Mouse (Mus musculus): ENCODE data around the gene Mab21l3.
A peak's percentile ranks its signal among the peaks of the same experiment; 100 is the strongest.
"Not testable (repeated sequence)": the region's sequence is repeated elsewhere in the genome, so short reads cannot be mapped to it uniquely, and the experiment has no call there.

Mab21l3 gene

DNA sequence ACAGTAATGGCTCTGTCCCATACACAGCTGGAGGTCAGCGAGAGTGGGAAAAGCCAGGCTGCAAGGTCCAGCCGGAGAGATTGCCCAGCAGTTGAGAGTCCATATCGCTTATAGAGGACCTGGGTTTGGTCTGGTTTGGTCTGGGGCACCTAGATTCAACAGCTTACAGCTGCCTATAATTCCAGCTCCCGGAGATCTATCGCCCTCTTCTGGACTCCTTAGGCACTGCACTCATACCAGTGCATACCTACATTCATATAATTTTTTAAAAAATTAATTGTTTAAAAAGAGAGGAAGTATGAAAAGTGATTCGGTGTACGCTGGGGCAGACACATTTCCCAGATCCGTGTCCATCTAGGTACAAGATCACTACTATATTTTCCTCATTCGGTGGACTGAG is 9.4 kb downstream of the Mab21l3 start:
- no peak for DNase-seq

DNA sequence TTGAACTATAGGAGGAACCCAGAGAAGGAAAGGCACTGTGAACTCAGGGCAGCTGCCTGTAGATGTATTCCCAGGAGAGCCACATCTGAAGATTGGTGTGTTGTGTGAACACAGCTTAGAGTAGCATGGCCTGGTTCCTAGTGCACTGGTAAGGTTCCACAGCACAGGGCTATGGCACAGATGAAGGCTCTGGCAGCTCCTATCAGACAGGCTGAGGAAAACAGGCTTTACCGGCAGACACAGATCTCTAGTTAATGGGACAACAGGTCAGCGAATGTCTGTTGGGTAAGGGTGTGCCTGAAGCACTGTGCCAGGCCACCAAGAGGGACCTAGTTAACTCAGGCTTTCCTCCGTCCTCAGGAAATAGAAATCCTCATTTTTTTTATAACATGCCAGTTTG is 11.8 kb downstream of the Mab21l3 start:
- no peak for DNase-seq

DNA sequence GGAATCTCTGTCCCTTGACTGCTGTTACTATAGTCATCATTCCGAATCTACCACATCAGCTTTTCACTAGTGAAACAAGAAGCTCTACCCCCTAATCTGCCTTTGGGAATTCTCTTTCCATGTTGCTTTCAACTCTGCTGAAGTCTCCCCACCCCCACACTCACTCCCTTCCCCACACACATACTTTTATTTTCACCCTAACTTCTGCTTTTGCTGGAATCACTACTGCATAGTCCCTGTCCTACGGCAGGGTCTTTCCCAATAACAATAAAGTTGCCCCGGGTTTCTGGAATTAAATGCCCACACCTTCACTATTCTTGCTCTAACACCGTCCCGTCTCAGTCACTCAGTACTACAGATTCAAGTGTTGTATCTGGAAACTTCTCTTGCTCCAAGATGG is 12.2 kb downstream of the Mab21l3 start:
- no peak for DNase-seq

DNA sequence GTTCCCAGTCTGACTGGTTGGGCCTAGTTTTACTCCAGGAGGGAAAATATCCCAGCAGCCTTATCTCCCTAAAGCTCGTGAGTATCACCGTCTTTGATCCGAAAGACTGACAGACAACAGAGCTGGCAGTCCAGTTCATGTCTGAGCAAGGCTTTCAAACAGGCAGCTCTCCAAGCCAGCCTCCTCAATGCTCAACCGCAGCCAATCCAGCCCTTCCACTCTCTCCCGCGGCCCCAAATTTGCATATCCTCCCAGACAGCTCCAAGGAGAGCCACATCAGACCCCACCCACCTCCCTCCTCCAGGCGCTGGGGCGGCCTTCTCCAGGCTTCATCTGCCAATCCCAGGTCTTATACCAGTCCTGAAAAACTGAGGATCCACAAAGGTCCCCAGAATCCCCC is 12.7 kb downstream of the Mab21l3 start:
- DNase-seq, result peak; percentile 91

DNA sequence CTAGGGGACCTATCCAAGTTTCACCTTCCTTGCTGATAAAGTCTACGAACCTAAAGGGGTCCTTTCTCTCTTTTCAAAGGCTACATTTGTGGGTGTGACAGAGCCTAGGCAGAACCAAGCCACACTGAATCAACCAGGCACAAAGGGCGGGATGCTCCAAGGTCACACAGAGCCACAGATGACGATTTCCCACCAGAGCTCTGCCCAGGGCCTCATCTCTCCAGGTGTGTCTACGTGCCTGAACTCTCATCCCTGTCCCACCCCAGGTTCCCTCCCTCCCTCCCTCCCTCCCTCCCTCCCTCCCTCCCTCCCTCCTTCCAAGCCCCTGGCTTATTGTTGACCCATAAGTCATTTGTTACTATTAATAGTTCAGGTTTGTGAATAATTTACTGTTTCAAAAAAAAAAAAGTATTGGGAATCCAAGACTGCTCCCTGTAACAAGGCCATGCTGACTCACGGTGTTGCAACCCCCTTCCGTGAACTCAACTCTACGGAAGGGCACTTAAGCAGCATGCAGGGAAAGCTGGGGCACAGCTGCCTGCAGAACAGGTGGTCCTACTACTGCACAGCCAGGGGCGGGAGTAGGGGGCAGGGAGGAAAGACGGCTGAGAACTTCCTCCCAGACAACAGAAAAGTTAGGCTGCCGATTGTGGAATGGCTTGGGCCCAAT is 17.4 kb downstream of the Mab21l3 start:
- DNase-seq, result peak; percentile 52

DNA sequence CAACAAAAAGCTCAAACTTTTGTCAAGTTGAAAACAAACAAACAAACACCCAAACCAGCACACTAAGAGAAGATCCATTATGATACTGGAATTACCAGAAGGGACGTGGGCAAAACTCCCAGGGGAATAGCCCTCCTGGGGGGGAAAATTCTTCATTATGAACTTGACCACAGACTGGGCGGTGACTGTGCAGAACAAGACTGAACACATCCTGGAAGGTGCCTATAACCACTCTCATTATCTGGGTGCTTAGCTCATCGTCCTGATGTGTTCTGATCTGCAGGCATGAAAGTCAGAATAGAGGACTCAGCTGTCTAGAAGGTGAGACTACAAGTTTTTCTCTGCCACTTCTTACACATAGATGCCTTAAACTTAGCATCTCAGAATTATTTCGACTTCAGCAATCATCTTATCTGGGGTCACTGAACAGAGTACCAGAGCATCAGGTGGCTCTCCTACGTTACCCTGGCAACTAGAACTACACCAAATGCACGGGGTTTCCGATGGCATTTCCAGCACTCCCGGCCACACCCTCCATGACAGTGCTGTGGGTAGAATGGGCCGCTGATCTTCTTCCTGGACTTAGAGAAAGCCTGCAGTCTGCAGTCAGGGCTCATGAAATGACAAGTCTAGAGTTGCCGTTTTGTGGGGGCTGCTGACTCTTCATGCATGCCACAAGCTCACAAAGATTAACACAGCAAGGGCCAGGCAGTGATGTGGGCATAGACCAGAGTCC is 18.7 kb downstream of the Mab21l3 start:
- no peak for DNase-seq

DNA sequence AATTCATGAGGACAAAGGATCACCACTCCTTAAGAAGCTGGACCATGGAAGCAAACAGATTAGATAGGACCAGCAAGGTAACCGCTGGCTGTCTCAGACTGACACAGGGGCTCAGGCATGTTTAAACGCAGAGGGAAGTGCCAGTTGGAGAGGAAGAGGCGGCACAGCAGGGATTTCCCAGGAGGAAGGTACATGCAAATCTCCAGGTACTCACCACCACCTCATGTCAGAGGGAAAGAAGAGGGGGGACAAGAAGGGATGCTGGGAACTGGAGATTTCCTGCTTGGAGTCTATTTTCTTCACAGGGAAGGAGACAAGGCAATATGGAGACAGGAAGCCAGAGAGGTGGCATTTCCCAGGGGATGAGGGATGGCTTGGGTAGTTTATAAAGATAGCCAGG is 20.2 kb downstream of the Mab21l3 start:
- no peak for DNase-seq

DNA sequence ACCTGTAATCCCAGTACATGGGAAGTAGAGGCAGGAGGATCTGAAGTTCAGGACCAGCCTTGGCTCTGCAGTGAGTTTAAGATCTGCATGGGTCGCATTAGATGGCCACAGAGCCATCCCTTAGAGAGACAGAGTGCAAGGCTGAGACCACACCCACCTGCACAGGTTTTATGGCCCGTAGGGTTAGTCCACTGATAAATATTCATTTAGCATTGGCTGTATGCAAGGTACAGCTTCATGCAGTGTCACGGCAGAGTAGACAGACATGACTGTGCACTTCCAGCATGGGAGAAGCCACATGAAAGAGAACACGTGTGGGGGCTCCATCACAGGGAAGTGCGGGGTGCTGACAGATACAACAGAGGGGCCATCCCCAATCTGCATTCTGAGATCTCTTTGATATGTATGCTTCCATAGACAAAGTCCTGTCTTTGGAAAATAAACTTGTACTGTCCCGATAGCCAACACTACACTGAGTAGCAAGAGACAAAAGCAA is 21.5 kb downstream of the Mab21l3 start:
- DNase-seq, result no peak

DNA sequence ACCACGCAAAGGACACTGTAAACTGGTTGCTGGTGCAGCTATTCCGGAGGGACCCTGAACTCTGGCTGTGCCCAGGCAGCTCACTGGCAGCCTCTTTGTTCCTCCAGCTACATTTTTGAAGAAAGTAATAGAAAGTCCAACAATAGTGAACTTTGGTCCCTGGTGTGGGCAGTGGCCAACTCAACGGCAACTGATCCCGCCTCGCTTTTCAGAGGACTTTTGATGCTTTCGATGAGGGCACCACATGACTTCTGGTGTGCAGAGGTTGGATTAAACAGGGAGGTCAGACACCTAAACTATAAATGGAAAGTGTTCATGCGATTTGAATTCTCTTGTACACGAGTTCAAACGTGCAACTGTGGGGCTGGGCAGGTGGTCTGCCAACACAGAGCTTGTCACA is 24.4 kb downstream of the Mab21l3 start:
- no peak for DNase-seq

DNA sequence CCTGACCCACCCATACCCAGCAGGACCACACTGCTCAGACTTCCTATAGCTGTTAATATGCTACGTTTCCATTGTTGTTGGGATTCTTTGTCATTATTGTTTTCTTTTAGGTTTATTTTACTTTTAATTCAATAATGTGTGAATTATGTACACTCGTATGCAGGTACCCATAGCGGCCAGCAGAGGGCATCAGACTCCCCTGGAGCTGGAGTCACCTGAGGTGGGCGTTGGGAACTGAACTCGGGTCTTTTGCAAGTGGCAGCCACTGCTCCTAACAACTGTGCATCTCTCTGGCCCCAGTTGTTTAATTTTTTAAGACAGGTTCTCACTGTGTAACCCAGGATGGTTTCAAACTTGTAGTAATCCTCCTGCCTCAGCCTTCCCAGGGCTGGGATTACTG is 26.7 kb downstream of the Mab21l3 start:
- DNase-seq, result no peak

DNA sequence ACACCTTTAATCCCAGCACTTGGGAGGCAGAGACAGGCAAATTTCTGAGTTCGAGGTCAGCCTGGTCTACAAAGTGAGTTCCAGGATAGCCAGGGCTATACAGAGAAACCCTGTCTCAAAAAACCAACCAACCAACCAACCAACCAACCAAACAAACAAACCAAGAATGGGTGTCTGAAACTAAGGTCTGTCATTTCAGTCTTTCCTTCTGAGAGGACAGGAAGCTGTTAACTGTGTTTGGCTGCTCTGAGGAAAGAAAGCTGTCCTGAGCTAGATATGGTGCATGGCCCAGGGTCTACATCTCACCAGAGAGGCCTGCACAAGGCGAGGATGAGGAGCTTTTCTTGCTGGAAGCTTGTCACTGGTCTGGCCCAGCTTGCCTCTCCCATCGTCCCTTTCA is 28.1 kb downstream of the Mab21l3 start:
- not testable (repeated sequence) for DNase-seq

DNA sequence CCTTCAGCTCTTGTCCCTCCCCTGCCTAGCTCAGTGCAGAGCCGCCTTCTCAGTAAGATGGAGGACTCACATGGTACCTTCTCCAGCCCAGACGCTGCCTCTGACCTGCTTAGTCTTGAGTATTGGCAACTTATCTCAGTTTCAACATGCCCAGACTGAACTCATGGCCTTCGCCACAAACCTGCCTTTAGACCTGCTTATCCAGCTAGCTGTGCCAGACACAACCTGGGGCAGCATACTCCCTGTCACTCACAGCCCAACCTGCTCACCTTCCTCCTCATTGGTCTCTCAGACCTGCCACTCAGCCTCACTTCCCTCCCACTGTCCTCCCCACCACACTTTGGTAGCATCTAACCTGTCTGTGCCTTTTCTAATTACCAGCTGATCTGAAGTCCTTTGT is 32.8 kb downstream of the Mab21l3 start:
- no peak for DNase-seq

DNA sequence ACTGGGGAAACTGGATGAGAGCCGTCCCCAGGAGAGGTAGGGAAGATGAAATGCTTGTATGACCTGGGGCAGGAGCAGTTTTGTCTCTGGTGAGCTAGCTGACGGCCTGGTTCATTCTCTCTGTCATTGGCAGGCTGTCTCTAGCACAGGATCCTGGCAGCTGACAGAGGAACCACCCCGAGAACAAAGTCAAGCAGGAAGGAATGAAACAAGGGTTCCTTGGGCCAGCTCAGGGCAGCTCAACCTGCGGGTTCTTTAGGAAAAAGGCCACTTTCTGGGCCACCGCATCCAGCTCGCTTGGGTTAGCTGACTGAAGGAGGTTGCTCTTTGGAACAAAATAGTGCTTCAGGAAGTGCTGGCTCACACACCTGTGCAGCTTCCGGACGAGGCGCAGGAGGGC is 34.0 kb downstream of the Mab21l3 start:
- DNase-seq, result no peak

DNA sequence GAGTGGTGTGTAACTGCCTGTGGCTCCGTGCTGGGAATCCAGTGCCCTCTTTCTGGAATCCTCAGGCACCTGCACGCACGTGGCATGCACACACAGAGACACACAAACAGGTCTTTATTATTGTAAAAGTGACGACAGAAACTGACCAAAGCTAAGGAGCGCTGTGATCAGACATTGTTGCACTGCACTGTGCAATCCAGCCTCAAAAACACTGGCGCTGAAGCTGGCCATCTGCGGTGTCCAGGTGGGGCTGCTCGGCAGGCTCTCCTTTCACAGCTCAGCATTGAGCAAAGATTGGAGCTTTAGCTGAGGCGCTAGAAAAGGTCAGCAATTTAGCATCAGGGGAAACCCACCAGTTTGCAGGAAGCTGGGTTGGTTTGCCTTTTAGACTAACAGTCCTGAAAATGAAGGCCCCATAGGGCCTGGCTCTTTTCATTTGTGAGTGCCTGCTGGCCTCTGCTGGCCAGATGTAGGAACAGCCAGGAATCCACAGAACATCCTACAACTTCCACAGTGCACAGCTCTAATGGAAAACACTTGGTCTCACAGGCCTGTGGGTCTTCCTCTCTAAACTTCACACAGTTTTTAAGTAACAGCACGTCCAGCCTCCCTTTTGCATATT is 36.3 kb downstream of the Mab21l3 start:
- DNase-seq, result peak; percentile 76

DNA sequence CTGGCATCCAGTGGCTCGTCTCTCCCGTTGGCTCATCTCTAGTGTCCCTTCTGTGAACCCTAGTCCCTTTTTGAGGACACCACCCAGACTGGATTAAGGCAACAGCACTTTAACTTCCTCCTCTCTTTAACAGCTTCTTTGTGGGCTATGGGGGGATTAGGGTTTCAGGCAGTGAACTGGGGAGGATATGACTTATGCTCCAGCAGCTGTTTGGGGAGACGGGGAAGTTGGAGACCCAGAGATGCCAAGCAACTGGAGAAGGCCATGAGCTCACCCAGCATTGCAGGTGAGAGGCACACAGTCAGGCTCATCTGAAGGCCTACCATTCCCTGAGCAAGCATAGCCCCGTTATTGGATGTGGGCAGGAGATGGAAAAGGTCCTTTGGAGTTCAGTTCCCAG is 36.8 kb downstream of the Mab21l3 start:
- no peak for DNase-seq

DNA sequence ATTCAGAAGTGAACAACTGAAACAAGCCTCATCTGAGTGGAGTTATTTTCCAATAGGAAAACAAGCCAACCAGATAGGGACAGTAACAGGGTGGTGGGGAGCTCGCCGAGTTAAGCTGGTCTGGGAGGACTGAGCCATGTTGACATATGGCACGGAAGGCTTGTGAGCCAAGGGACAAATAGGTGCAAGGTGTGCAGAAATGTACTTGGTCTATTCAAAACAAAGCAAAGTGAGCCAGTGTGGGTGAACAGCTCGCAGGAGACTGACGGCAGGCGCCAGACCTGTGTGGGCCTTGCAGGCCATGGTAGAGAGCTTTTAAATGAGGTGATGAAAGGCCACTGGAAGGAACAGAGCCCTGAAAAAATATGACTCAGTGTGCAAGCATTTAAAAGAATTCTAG is 41.1 kb downstream of the Mab21l3 start:
- DNase-seq, result no peak

DNA sequence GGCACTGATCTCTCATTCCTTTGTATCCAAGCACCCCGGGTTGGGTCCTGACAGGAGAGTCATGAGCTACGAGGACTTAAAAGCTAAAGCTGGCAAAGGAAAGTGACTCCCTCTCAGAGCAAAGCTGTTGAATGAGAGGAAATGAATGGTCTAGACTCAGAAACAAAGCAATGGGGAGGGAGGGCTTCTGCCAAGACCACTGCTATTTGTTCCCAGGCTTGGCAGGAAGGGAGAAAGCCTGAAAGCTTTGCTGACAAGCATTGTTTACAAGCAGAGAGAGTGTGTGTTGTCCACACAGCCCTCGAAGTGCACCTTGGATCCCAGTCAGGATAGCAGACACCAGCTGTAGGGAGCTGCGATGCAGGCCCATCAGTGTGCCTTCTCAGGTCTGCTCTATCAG is 41.8 kb downstream of the Mab21l3 start:
- DNase-seq, result peak; percentile 53

DNA sequence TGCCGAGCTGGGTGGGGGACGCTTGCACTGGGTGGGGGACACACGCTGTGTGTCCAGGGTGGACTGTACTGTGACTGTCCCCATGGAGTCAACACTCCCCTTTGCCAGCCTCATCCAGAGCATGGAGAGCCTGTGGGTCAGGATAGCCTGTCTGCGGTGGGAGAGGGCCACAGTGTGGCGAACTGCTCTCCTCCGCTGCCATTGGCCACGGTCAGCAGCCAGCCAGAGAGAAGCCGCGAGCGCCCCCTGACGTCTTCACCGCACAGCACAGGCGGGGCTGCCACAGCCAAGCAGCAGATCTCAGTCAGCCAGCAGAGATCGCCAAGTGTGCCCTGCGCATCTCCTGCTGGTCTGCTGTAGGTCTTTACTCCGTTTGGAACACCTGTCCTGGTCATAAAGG is 42.6 kb downstream of the Mab21l3 start:
- DNase-seq, result peak; percentile 93

DNA sequence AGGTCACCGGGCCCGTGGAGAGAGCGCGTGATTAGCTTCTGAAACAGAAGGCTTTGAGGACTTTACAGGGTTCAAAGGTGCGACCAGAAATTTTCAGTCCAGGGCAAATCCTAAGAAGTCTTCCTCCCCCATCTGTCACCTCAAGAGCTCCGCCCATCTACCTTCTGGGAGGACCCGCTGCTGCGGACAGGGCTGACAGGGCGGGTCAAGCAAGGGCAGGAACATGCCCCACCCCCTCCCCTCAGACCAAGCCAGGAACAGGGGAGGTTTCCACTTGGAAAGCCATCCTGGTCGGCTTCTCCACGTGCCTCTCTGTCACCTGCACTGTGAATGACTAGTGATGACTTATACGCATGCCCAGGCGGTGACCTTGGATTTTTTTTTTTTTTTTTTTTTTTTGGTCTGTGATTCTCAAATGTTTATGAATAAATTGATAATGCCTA is 43.2 kb downstream of the Mab21l3 start:
- peak; percentile 34 for DNase-seq

DNA sequence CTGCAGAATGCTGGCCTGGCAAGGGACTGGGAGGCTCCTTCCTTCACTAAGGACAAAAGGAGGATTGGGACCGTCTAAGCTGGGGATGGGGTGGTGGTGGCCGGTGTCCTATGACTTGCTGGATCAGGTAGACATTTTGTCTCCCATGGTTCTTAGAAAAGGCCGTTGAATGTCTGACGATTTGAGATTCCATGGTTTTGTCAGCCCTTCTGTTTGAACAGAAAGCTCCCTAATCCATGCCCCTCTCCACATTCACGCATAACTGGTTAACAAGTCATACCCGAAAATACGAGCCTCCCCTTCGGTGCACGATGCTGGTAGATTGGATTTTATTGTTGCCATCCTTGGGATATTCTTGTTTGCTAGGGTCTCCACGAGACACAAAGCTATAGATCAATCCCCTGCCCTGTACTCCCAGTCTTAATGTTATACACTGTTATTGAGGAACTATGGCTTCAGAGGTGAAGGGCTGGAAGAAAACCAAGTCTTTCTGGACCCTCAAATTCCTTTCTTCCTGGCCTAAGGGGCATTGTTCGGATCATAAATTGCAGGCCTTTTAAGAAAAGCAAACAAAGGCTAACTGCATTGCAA is 43.7 kb downstream of the Mab21l3 start:
- no peak for DNase-seq

DNA sequence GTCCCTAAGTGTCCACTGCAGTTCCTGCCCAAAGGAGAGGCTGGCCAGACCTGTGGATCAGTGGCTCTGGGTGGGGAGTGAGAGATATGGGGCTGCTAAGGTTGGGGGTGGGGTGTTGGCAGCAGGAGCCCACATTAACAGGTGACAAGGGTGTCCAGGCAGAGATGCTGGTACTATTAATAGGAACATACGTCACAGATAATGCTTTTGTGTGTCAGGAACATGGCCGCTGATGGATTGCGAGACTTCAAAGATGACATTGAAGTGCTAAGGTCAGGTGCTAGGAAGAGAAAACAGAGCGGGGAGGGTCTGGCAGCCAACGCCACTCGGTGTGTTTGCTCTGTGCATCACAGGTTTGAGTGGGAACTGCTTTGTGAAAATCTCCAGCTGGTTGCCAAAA is 44.4 kb downstream of the Mab21l3 start:
- DNase-seq, result no peak

DNA sequence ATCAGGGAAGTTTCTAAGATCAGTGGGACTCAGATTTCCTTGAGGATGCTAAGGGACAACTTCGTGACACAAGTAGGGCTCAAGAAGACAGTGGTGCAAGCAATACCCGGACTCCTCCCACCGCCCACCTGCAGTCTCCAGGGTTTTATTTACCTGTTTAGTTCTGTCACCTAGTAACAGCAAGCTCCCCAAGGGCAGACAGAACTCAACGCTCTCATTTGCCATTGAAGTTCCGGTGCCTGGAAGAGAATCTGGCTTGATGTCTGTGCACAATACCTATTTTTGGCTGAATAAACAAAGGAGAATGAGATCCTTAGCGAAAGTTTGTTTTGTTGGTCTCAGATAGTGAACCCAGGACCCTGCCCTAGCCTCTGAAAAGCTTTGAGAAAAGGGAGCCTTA is 45.0 kb downstream of the Mab21l3 start:
- DNase-seq, result no peak

DNA sequence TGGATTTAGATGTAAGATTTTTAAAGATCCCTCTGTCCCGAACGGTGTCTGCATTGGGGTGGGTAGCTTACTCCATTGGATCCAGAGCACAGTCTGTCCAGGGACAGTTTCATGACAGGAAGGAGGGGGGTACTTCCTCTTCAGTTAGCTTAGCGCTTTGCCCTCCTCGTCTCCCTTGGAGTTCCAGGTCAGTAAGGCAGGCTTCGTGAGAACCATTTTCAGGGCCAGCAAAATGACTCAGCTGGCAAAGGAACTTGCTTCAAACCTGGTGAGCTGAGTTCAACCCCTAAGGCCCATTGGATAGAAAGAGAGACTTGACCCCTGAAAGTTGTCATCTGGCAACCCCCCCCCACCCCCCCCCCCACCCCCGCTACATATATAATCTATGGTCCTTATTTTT is 46.0 kb downstream of the Mab21l3 start:
- no peak for DNase-seq

DNA sequence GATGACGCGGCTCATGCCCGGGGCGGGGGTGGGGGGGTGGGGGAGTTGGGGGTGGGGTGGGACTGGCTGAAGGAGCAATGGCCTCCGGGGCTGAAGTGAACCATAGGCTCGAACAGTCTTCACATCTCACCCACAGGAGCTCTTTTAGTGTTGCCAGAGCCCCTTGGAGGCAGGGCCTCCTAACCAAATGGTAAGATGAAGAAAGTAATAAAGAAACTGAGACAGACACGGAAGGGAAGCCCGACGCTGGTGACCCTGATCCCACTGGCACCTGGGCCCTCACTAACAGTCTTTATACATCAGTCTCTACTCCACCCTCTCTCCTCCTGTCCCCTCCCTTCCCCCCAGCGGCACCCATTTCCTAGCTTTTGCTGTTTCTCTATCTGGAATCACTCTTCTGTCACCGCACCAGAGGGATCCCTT is 48.2 kb downstream of the Mab21l3 start:
- DNase-seq, result no peak
